Mouse (Mus musculus) cortical plate, adult 2 months (tissue): ENCODE results near the gene Casz1.

Experiments
- CTCF ChIP-seq: fragments of 200-500 bp; IDR thresholded peaks from 2 replicates; pipeline ENCODE4 v1.5.1; 2011; ENCODE audit warnings: mild to moderate bottlenecking, control low read depth, low read length; ENCODE audit not compliant: insufficient read depth; ENCODE audit errors: extremely low read depth
- POLR2A ChIP-seq: fragments of 200-500 bp; IDR thresholded peaks from 2 replicates; pipeline ENCODE4 v1.6.1; 2011; ENCODE audit warnings: mild to moderate bottlenecking, low read length, control low read depth; ENCODE audit not compliant: insufficient read depth; ENCODE audit errors: extremely low read depth

- TF ChIP-seq CTCF: no peak
- TF ChIP-seq POLR2A: no peak
These were observed 86.9 kb downstream of the Casz1 start for GRCm38 (mm10) chr4:148890892-148891838.
